In genomic region chr2:173737222-173737989, GRCm38 (mm10) we compare ENCODE assay signal across 8 mouse cellular contexts. TPM values are rescaled to one million over a fixed set of nuclear protein-coding genes. Genes with fewer than 3 reads are reported as not detected.
A peak's percentile ranks its signal among the peaks of the same experiment; 100 is the strongest.
DNase-seq lines count a peak whose midpoint lies in the region; ATAC-seq lines count a peak whose summit lies in the region.

TSS of gene Vapb (plus strand) at chr2:173737511.

- peak within 1 kb of the TSS; percentile 93 for H3K4me3 ChIP-seq in heart, embryonic 10.5 days
- H3K4me3 ChIP-seq in kidney, embryonic 15.5 days (replicated peaks) = peak within 1 kb of the TSS; percentile 72

- H3K9me3 ChIP-seq in heart, embryonic 10.5 days = no peaks in the 10 kb centered on the region
- H3K9me3 ChIP-seq in kidney, embryonic 15.5 days (replicated peaks) = no peaks in the 10 kb centered on the region

- peak within 1 kb of the TSS; percentile 73 for H3K4me2 ChIP-seq in kidney, embryonic 15.5 days

- ATAC-seq in erythroblast, adult 5-6 weeks (replicated peaks; ENCODE audit: low FRiP score, poor library complexity, severe bottlenecking) = peak; percentile 98
- peak; percentile 97 for ATAC-seq in kidney, embryonic 15.5 days (replicated peaks; ENCODE audit: low FRiP score)
- peak; percentile 94 for ATAC-seq in monocyte, adult 5-6 weeks (replicated peaks; ENCODE audit: insufficient number of reproducible peaks, low FRiP score, low TSS enrichment, poor library complexity, severe bottlenecking)

- H3K4me1 ChIP-seq in heart, embryonic 10.5 days = peaks cover 16% of the 10 kb centered on the region
- peaks cover 51% of the 10 kb centered on the region for H3K4me1 ChIP-seq in kidney, embryonic 15.5 days

- peak; percentile 99 to 100 for DNase-seq in B cell, adult 2 months
- peak; percentile 99 for DNase-seq in brain, adult 2 months (ENCODE audit: low read depth, low spot score)
- peak; percentile 98 for DNase-seq in heart, embryonic 10.5 days (ENCODE audit: low spot score)
- DNase-seq in liver = peak; percentile 100
- DNase-seq in spleen, postnatal 4 days (ENCODE audit: low spot score in 2 of 2) = peak; percentile 100

- WGBS in heart, embryonic 10.5 days = 1% methylated on average over 70 of the region's 70 CpGs
- under 1% methylated on average over 67 of the region's 70 CpGs for WGBS in kidney, embryonic 15.5 days

- H3K27ac ChIP-seq in heart, embryonic 10.5 days = peak within 1 kb of the TSS; percentile 97
- H3K27ac ChIP-seq in kidney, embryonic 15.5 days = peak within 1 kb of the TSS; percentile 80

- no peaks in the 10 kb centered on the region for H3K27me3 ChIP-seq in heart, embryonic 10.5 days (ENCODE audit: insufficient read depth, poor library complexity, severe bottlenecking)
- H3K27me3 ChIP-seq in kidney, embryonic 15.5 days = no peaks in the 10 kb centered on the region

- H3K36me3 ChIP-seq in heart, embryonic 10.5 days = peaks cover 12% of the 10 kb centered on the region; the same call in 1 of the 2 replicates
- peaks cover 16% of the 10 kb centered on the region for H3K36me3 ChIP-seq in kidney, embryonic 15.5 days

- H3K9ac ChIP-seq in kidney, embryonic 15.5 days = peak within 1 kb of the TSS; percentile 72

RNA-seq across cellular contexts. Expression of gene Vapb, which starts in this region (rescaled TPM):
- 1.5 and 3.1 TPM in 2 replicates for total RNA-seq in erythroblast, adult 5-6 weeks (2015; ENCODE audit: low replicate concordance)
- total RNA-seq in erythroblast, adult 5-6 weeks (2017; ENCODE audit: low replicate concordance) = 7.0 and 7.4 TPM in 2 replicates
- 11.2 and 13.6 TPM in 2 replicates for polyA plus RNA-seq in heart, embryonic 10.5 days (2016; fragmentation: Nextera tagmentation; extraction: Ambion mirVana)
- polyA plus RNA-seq in kidney, embryonic 15.5 days (2015; fragmentation: Nextera tagmentation; extraction: Ambion mirVana) = 14.0 and 17.9 TPM in 2 replicates
- 82.5 to 116 TPM (median 97.7 TPM) in 3 replicates for total RNA-seq in monocyte, adult 5-6 weeks (2017)

Comparison
In these comparisons a context has a peak if more than half of its experiments do, and no peak if none do; other contexts are left out.
1. Peak in every context shown above with its lines: DNase-seq, ATAC-seq, H3K4me3 ChIP-seq and H3K27ac ChIP-seq.